Mouse (Mus musculus) midbrain, postnatal 0 days (tissue): ENCODE measurements around the gene Rgs21. TPM values are rescaled to one million over a fixed set of nuclear protein-coding genes. Genes with fewer than 3 reads are reported as not detected.

Source experiments
- ATAC-seq: fragments of 200-750 bp; cut with Nextera tagmentation; 2 replicates; pipeline ENCODE4 v1.8.0; 2017; ENCODE audit warnings: moderate number of reproducible peaks, mild to moderate bottlenecking, moderate TSS enrichment, moderate library complexity; ENCODE audit not compliant: low FRiP score
- DNase-seq: peaks from one replicate; pipeline ENCODE4 v3.0.0-alpha.2; 2015; ENCODE audit warnings: low spot score
- H3K27ac ChIP-seq: fragments of 300-500 bp; sonication (generic); 2 replicates; pipeline ENCODE4 v1.5.1; 2014; ENCODE audit warnings: low read depth, mild to moderate bottlenecking, low read length, mixed read lengths
- H3K27me3 ChIP-seq: fragments of 300-500 bp; sonication (generic); 2 replicates; pipeline ENCODE4 v1.6.1; 2014; ENCODE audit warnings: low read length, control low read depth, mixed read lengths; ENCODE audit not compliant: insufficient read depth
- H3K36me3 ChIP-seq: fragments of 300-500 bp; sonication (generic); 2 replicates; pipeline ENCODE4 v1.6.1; 2014; ENCODE audit warnings: low read length, control low read depth, mixed read lengths; ENCODE audit not compliant: insufficient read depth
- H3K4me1 ChIP-seq: fragments of 300-500 bp; sonication (generic); 2 replicates; pipeline ENCODE4 v1.6.1; 2014; ENCODE audit warnings: mild to moderate bottlenecking, control low read depth, antibody characterized with exemption, low read length, mixed read lengths; ENCODE audit not compliant: insufficient read depth
- H3K4me2 ChIP-seq: fragments of 300-500 bp; sonication (generic); 2 replicates; pipeline ENCODE4 v1.6.1; 2014; ENCODE audit warnings: low read depth, mild to moderate bottlenecking, low read length, mixed read lengths; ENCODE audit not compliant: poor library complexity, severe bottlenecking
- H3K4me3 ChIP-seq: fragments of 300-500 bp; sonication (generic); 2 replicates; pipeline ENCODE4 v1.5.1; 2014; ENCODE audit warnings: low read depth, mild to moderate bottlenecking, low read length, moderate library complexity
- H3K9ac ChIP-seq: fragments of 300-500 bp; sonication (generic); replicated peaks from 2 replicates; pipeline ENCODE4 v1.6.1; 2014; ENCODE audit warnings: mild to moderate bottlenecking, low read length, moderate library complexity, mixed read lengths; ENCODE audit not compliant: poor library complexity, severe bottlenecking
- H3K9me3 ChIP-seq: fragments of 300-500 bp; sonication (generic); 2 replicates; pipeline ENCODE4 v1.6.1; 2016; ENCODE audit warnings: low read length, control low read depth
- CTCF ChIP-seq: IDR thresholded peaks from 2 replicates; pipeline ENCODE4 v1.5.1; 2016; ENCODE audit warnings: antibody characterized with exemption, mild to moderate bottlenecking
- WGBS: fragments of 180-500 bp; shearing (Covaris S2); extraction: QIAGEN DNeasy Blood & Tissue Kit; methylation state at CpG from one replicate; pipeline ENCODE4 v1.1.7; 2014; 5-methylcytosine and 5-hydroxymethylcytosine counted together
- polyA plus RNA-seq: library from polyadenylated mRNA; unstranded; fragments of >200 nt; fragmentation: Nextera tagmentation; extraction: Ambion mirVana; gene quantifications from 2 replicates; pipeline ENCODE4 v1.2.1, GENCODE M21; 2015
- total RNA-seq: library from RNA; depleted of rRNA; stranded (reverse); fragments of >200 nt; gene quantifications from 2 replicates; pipeline ENCODE4 v1.2.3, GENCODE M21; 2014; rRNA removed

The Rgs21 gene
- total and polyA plus RNA-seq, 2 experiments from 2014 or later = not detected

- no peak for TF ChIP-seq CTCF
- Histone ChIP-seq H3K4me2 (no peak overlapping the region), H3K27ac (no peak overlapping the region), H3K4me3 (no peak overlapping the region), H3K4me1 (no peaks in the 10 kb centered on the region), H3K27me3 (no peaks in the 10 kb centered on the region), H3K36me3 (no peaks in the 10 kb centered on the region), H3K9ac (no peak overlapping the region), H3K9me3 (no peaks in the 10 kb centered on the region)
- 83% methylated on average over 1 of the region's 1 CpGs for WGBS
- ATAC-seq (no peak), DNase-seq (no peak)
These were observed 67.7 kb downstream of the Rgs21 start for GRCm38 (mm10) chr1:144499719-144500118.

- Histone ChIP-seq H3K4me3 (no peak overlapping the region), H3K27me3 (no peaks in the 10 kb centered on the region), H3K27ac (no peak overlapping the region), H3K4me1 (no peaks in the 10 kb centered on the region), H3K36me3 (no peaks in the 10 kb centered on the region), H3K9ac (no peak overlapping the region), H3K9me3 (no peaks in the 10 kb centered on the region), H3K4me2 (no peak overlapping the region)
- ATAC-seq (no peak), DNase-seq (no peak)
- TF ChIP-seq CTCF = no peak
These were observed 68.7 kb downstream of the Rgs21 start for GRCm38 (mm10) chr1:144498725-144499124.

DNA sequence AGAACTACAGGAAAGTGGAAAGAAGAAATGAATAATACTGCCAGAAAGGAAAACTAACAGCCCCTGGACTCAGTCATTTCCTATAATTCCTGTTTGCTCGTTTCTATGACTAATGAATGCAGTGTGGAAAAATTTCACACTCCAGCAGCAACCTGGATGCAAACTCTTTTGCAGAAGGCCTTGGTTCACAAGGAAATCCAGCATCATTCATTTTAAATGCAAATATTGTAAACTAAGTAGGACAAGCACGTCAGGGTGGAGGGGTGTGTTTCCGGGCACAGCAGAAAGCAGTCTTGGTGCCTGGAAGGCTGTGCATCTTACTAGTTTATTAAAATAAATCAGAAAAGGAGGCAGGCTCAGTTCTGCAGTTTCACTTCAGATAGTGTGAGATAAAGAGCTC lies 69.4 kb downstream of the Rgs21 start:
- no peaks in the 10 kb centered on the region for H3K36me3 ChIP-seq
- DNase-seq (no peak), ATAC-seq (no peak)
- 36% methylated on average over 3 of the region's 3 CpGs for WGBS
- H3K4me3 ChIP-seq = no peak overlapping the region
- H3K27me3 ChIP-seq = no peaks in the 10 kb centered on the region
- no peak overlapping the region for H3K27ac ChIP-seq
- TF ChIP-seq CTCF = no peak
- H3K4me2 ChIP-seq = no peak overlapping the region
- H3K9ac ChIP-seq = no peak overlapping the region
- H3K9me3 ChIP-seq = no peaks in the 10 kb centered on the region
- no peaks in the 10 kb centered on the region for H3K4me1 ChIP-seq

DNA sequence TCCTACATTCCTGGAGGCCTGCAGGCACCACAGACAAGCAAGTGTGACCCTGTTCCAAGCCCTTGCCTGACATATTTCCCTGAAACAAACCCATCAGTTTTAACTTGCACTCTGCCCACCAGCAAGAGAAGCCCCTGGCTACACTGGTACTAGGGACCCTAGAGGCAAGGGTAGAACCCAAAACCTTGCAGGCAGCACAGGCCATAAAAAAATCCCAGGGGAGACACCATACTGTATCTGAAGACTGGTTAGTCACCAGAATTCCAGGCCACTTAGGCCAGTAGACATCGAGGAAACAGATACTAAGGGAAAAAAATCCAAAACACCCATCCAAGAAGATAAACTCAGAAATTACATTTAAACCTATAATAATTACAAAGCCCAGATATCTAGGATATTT lies 74.1 kb downstream of the Rgs21 start:
- ATAC-seq = no peak
- H3K4me2 ChIP-seq = no peak overlapping the region
- H3K4me1 ChIP-seq = no peaks in the 10 kb centered on the region

DNA sequence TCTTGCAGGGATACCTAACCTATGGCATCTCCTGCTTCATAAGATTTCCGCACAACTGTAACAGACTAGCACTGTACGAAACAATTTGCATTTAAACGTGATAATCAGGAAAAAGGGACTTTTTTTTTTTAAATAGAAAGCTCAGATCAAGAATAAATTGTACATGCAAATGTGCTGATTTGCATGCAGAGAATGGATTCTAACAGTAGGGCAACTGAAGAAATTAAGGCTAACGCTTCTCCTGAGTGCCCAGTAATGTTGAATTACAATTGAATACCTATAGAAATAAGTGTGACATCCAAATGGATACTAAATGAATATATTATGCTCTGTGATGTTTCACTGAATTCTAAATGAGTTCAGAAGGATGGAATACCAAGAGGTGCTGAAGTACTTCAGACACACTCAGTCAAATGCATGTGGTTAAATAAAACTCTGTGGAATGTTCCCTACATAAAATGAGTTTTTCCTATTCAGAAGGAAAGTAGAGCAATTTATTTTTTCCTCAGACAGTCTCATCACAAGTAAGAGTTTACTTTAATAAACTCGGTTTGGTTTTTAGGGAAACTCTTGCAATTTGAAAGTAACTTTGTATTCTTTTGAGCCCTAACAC lies 79.1 kb downstream of the Rgs21 start:
- WGBS = 54% methylated on average over 5 of the region's 5 CpGs
- no peak for TF ChIP-seq CTCF
- ATAC-seq = no peak

More for the DNA sequence above, 74.1 kb downstream of the Rgs21 start:
- Histone ChIP-seq H3K27me3 (no peaks in the 10 kb centered on the region), H3K9me3 (no peaks in the 10 kb centered on the region), H3K9ac (no peak overlapping the region), H3K27ac (no peak overlapping the region), H3K36me3 (no peaks in the 10 kb centered on the region), H3K4me3 (no peak overlapping the region)
- no peak for TF ChIP-seq CTCF
- WGBS = 96% methylated on average over 1 of the region's 1 CpGs
- no peak for DNase-seq

More for the DNA sequence above, 79.1 kb downstream of the Rgs21 start:
- Histone ChIP-seq H3K36me3 (no peaks in the 10 kb centered on the region), H3K27ac (no peak overlapping the region), H3K27me3 (no peaks in the 10 kb centered on the region), H3K4me1 (no peaks in the 10 kb centered on the region), H3K4me2 (no peak overlapping the region), H3K4me3 (no peak overlapping the region), H3K9ac (no peak overlapping the region), H3K9me3 (no peaks in the 10 kb centered on the region)
- no peak for DNase-seq

Other genes starting within 250 kb of the Rgs21 start
- gene Rgs18, start 207.8 kb upstream of the Rgs21 start, total RNA-seq = not detected in 2 replicates
- 0.16 and 0.20 TPM in 2 replicates for gene Rgs18, start 207.8 kb upstream of the Rgs21 start, polyA plus RNA-seq